Mouse (Mus musculus): ENCODE data around the gene Numb. TPM values are rescaled to one million over a fixed set of nuclear protein-coding genes. Genes with fewer than 3 reads are reported as not detected.
A peak's percentile ranks its signal among the peaks of the same experiment; 100 is the strongest.

The Numb gene
- 69.6 and 74.6 TPM in 2 replicates for polyA plus RNA-seq (2012; rRNA removed)

GRCm38 (mm10) chr12:83921535-83922381, at the start of gene Numb:
TSS of gene Numb (minus strand) at chr12:83921934.
- Histone ChIP-seq H3K4me3 (ENCODE audit: insufficient read depth, low read length) (peak within 1 kb of the TSS; percentile 22), H3K4me1 (ENCODE audit: control insufficient read depth, insufficient read depth, low read length) (peaks cover 4% of the 10 kb centered on the region; the same call in 1 of the 2 replicates), H3K27ac (ENCODE audit: insufficient read depth, low read length) (peak within 1 kb of the TSS; percentile 79)
- peak; percentile 96 for TF ChIP-seq POLR2A (IDR thresholded peaks at IDR 0.05; ENCODE audit: extremely low read depth, insufficient read depth, low read length)
- no peak for TF ChIP-seq CTCF (IDR thresholded peaks at IDR 0.05; ENCODE audit: extremely low read depth, insufficient read depth, low read length)

DNA sequence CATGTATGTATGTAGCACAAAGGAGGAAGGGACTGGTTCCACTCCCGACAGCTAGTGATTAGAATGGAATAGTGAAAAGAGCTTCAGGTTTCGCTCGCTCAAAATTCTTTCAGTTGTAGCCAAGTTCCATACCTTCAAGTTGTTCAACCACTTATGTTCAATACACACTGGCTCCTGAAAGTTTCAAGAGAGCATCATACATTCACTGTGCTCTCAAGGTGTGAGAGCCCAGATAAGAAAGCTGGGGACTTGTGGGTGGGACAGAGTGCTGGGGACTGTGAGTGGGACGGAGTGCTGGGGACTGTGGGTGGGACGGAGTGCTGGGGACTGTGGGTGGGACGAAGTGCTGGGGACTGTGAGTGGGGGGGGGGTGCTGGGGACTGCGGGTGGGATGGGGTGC, 43.5 kb upstream of the Numb start:
- TF ChIP-seq POLR2A (IDR thresholded peaks at IDR 0.05; ENCODE audit: extremely low read depth, insufficient read depth, low read length) (no peak), CTCF (IDR thresholded peaks at IDR 0.05; ENCODE audit: extremely low read depth, insufficient read depth, low read length) (no peak)
- Histone ChIP-seq H3K4me3 (ENCODE audit: insufficient read depth, low read length) (no peak overlapping the region), H3K4me1 (ENCODE audit: control insufficient read depth, insufficient read depth, low read length) (no peaks in the 10 kb centered on the region), H3K27ac (ENCODE audit: insufficient read depth, low read length) (no peak overlapping the region)

- Histone ChIP-seq H3K27ac (ENCODE audit: insufficient read depth, low read length) (no peak overlapping the region), H3K4me1 (ENCODE audit: control insufficient read depth, insufficient read depth, low read length) (0 out of 2 replicates have a peak, but pooled peaks cover 2% of the 10 kb centered on the region), H3K4me3 (ENCODE audit: insufficient read depth, low read length) (no peak overlapping the region)
- TF ChIP-seq CTCF (IDR thresholded peaks at IDR 0.05; ENCODE audit: extremely low read depth, insufficient read depth, low read length): no peak
- TF ChIP-seq POLR2A (IDR thresholded peaks at IDR 0.05; ENCODE audit: extremely low read depth, insufficient read depth, low read length): no peak
Observed at GRCm38 (mm10) chr12:83958278-83958677, 36.5 kb upstream of the Numb start.

- TF ChIP-seq CTCF (IDR thresholded peaks at IDR 0.05; ENCODE audit: extremely low read depth, insufficient read depth, low read length) (no peak), POLR2A (IDR thresholded peaks at IDR 0.05; ENCODE audit: extremely low read depth, insufficient read depth, low read length) (no peak)
- Histone ChIP-seq H3K4me1 (ENCODE audit: control insufficient read depth, insufficient read depth, low read length) (peaks cover 5% of the 10 kb centered on the region; the same call in 1 of the 2 replicates), H3K4me3 (ENCODE audit: insufficient read depth, low read length) (peak overlapping the region; percentile 52), H3K27ac (ENCODE audit: insufficient read depth, low read length) (no peak overlapping the region)
Observed at GRCm38 (mm10) chr12:83951711-83952575, 30.2 kb upstream of the Numb start.

GRCm38 (mm10) chr12:83950840-83951701, 29.3 kb upstream of the Numb start:
- TF ChIP-seq POLR2A (IDR thresholded peaks at IDR 0.05; ENCODE audit: extremely low read depth, insufficient read depth, low read length) (no peak), CTCF (IDR thresholded peaks at IDR 0.05; ENCODE audit: extremely low read depth, insufficient read depth, low read length) (no peak)
- peak overlapping the region; percentile 52 for H3K4me3 ChIP-seq (ENCODE audit: insufficient read depth, low read length)

GRCm38 (mm10) chr12:83950493-83950839, 28.7 kb upstream of the Numb start, which contains the start of gene Riox1:
TSS of gene Riox1 (plus strand) at chr12:83950608.
- Histone ChIP-seq H3K4me1 (ENCODE audit: control insufficient read depth, insufficient read depth, low read length) (peaks cover 5% of the 10 kb centered on the region; the same call in 1 of the 2 replicates), H3K4me3 (ENCODE audit: insufficient read depth, low read length) (peak within 1 kb of the TSS; percentile 52), H3K27ac (ENCODE audit: insufficient read depth, low read length) (peak within 1 kb of the TSS; percentile 79)
- TF ChIP-seq CTCF (IDR thresholded peaks at IDR 0.05; ENCODE audit: extremely low read depth, insufficient read depth, low read length): no peak
- TF ChIP-seq POLR2A (IDR thresholded peaks at IDR 0.05; ENCODE audit: extremely low read depth, insufficient read depth, low read length): peak; percentile 62; the same call in 1 of the 2 replicates

More at GRCm38 (mm10) chr12:83950840-83951701, 29.3 kb upstream of the Numb start:
- Histone ChIP-seq H3K27ac (ENCODE audit: insufficient read depth, low read length) (peak overlapping the region; percentile 79), H3K4me1 (ENCODE audit: control insufficient read depth, insufficient read depth, low read length) (peaks cover 5% of the 10 kb centered on the region; the same call in 1 of the 2 replicates)

DNA sequence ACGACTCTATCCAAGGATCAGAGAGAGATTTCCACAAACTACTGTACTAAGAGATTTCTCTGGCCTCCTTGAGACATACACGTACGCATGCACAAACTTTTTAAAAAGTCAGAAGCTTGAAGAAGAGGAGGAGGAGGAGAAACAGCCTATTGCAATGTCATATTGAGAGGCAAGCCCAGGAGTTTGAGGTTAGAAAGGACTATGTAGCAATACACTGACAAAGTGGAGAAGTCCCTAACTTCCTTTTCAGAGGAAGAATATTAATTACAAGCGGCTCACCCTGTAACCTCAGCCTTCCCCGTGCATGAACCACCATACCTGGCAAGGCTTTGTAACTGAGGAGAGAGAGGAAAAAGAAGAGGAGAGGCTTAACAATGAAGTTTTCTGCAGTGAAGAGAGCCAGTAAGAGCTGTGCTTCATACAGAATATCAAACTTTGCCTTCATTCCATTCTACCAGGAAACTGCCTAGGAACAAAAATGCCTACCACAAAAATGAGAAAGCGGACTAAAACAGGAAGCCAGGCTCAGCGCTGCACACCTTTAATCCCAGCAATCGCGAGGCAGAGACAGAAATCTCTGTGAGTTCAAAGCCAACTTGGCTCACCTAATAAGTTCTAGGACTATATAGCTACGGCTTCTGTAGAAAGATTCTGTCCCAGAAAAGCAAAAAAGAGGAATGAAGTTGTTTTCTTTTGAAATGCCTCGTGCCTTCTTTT, 28.2 kb upstream of the Numb start:
- Histone ChIP-seq H3K4me1 (ENCODE audit: control insufficient read depth, insufficient read depth, low read length) (peaks cover 5% of the 10 kb centered on the region; the same call in 1 of the 2 replicates), H3K4me3 (ENCODE audit: insufficient read depth, low read length) (peak overlapping the region; percentile 52), H3K27ac (ENCODE audit: insufficient read depth, low read length) (no peak overlapping the region)
- TF ChIP-seq POLR2A (IDR thresholded peaks at IDR 0.05; ENCODE audit: extremely low read depth, insufficient read depth, low read length) (no peak), CTCF (IDR thresholded peaks at IDR 0.05; ENCODE audit: extremely low read depth, insufficient read depth, low read length) (no peak)

- TF ChIP-seq CTCF (IDR thresholded peaks at IDR 0.05; ENCODE audit: extremely low read depth, insufficient read depth, low read length) (no peak), POLR2A (IDR thresholded peaks at IDR 0.05; ENCODE audit: extremely low read depth, insufficient read depth, low read length) (no peak)
- Histone ChIP-seq H3K27ac (ENCODE audit: insufficient read depth, low read length) (no peak overlapping the region), H3K4me3 (ENCODE audit: insufficient read depth, low read length) (no peak overlapping the region), H3K4me1 (ENCODE audit: control insufficient read depth, insufficient read depth, low read length) (peaks cover 5% of the 10 kb centered on the region; the same call in 1 of the 2 replicates)
Observed at GRCm38 (mm10) chr12:83949043-83949442, 27.3 kb upstream of the Numb start.

Measured in cortical plate, adult 2 months (tissue).